Mouse (Mus musculus): ENCODE measurements at regions not wholly inside any gene's neighbourhood (a gene's known extent, or its start where the extent isn't known, plus 50 kb on each side); places are given as distances from the start of the nearest gene placed in this dataset.
"Not testable (repeated sequence)": the region's sequence is repeated elsewhere in the genome, so short reads cannot be mapped to it uniquely, and the experiment has no call there.

DNA sequence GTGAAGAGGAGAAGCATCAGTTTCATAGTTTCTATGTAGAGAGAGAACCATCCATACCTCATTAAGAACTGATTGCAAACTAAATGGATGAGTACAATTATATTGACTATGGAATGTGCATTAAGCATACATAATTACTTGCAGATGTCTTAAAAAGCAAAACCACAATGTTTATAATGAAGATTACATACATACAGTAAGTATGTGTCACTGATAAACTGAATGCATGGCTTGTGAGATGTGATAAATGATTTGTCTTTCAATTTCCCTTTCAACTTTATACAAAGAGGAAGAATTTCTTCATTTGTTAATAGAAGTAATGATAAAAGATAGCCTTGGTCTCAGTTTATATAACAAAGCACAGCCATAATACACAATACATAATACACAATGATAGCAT lies 1939.3 kb downstream of the 9330182O14Rik start:
- no peak for DNase-seq (ENCODE audit: low read depth, low spot score)

DNA sequence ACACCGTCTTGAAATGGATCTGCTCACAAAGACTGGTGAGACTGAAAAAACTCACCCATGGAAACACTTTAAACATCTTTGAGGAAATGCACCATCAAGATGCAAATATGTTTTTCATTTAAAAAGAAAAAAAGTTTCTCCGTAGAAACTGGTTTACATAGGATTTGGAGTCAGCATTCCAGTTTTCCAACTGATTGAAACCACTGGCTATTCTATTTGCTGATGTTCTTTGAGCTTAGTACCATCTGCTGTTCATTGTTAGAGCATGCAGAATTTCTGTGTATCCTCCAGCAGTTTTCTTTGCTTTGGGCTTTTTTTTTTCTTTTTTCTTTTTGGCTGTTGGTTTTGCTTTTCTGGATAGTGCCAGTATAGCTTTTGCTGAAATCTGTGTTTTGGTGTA lies 1948.3 kb downstream of the 9330182O14Rik start:
- no peak for DNase-seq (ENCODE audit: low read depth, low spot score)

DNA sequence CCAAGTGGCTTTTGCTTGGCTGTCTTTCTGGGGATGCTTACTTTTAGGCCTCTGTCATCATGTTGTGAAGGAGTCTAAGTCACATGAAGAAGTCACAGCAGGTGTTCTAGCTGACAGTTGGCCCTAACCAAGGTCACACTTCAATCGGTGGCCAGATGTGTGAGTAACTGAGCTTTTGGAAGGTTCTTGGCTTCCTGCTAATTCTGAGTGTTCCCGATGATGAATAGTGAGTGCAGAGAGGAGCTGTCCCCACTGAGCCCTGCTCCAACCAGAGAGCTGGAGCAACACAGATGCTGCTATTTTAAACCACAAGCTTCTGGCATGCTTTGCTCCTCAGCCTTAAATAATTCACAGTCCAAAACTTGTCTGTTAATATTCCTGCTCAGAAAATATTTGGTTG lies 1966.6 kb downstream of the 9330182O14Rik start:
- DNase-seq (ENCODE audit: low read depth, low spot score), result peak; percentile 10

DNA sequence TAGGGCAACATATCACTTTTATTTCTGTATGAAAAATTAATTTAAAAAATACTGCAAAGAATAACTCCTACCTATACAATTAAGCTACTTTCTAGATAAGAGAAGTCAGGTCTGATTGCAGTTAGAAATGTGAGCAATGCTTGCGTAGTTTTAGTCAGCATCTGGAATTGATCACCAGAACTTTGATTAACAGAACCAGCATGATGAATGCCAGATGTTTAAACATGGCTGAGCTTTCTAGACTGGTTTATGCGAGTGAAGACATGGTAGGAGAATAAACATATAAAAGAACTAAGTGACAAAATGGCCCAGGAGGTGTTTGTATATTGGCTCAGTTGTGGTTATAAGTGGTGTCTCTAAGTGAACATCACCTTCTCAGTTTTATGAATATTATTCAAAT lies 1970.7 kb downstream of the 9330182O14Rik start:
- DNase-seq (ENCODE audit: low read depth, low spot score), result no peak

DNA sequence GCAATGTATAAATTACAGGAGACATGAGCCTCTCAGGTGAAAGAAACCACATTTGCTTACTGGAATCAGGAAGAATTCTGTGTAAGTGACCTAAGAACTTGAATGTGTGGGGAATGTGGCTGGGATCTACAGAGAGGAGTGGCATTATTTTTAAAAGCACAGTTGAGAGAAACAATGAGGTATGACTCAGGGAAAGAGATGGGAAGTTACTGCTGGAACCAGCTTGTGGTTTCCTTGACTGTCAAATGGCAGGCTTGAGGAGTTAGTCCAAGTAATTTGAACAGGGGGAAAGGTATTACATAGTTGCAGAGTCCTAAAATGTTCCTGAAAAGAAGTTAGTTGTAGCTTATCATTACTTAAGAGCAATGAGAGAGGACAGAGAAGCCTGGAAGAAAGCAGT lies 1972.9 kb downstream of the 9330182O14Rik start:
- DNase-seq (ENCODE audit: low read depth, low spot score), result no peak

DNA sequence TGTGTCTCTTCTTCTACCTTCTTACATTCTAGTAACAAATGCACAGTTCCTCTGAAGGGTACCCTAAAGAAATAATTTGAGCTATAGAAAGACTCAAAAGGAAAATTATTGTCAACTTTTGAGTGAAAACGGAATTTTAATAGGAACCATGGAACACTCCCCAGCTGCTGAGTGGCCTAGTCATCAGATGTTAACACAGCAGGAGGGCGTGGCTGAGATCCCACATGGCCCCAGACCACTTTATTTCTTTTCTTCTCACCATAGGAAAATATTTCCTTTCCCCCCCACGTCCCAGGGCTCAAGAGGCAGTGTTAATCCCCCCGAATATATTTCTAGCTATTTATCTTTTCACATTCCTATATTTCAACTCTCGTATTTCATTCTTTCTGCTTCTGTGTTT lies 1977.6 kb downstream of the 9330182O14Rik start:
- DNase-seq (ENCODE audit: low read depth, low spot score), result no peak

DNA sequence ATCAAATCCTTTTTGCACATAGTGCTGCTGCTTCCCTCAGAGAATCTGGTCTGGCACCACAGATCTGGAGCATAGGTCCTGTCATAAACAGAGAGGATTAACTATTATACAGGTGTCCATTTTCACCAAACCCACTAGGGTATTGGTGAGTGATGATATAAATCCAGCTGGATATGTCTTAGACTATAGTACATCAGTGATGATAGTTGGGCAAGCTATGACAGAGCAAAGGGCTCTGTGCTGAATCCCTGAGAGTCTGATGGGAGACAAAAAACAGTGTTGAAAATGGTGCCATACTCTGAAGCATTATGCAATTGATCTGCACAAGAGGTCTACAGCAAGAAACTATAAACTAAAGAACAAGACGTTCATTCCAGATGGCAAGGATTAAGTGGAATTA lies 1993.3 kb downstream of the 9330182O14Rik start:
- no peak for DNase-seq (ENCODE audit: low read depth, low spot score)

DNA sequence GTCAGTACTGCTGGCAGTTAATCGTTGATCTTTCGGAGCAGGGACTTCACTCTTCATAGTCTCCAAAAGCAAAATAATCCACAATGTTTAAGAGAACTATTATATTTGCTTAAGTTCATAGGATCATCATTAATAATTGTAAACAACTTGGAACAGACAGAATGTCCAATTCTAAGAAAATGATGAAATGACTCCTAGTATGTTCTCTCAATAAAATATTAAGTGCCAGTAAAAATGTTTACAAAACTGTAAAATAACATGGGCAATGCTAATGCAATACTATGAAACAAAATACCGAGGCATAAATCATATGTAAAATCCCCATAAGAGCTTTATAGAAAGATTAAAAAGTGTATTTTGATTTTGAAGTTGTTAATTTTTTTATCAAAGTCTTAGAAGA lies 1994.8 kb downstream of the 9330182O14Rik start:
- no peak for DNase-seq (ENCODE audit: low read depth, low spot score)

DNA sequence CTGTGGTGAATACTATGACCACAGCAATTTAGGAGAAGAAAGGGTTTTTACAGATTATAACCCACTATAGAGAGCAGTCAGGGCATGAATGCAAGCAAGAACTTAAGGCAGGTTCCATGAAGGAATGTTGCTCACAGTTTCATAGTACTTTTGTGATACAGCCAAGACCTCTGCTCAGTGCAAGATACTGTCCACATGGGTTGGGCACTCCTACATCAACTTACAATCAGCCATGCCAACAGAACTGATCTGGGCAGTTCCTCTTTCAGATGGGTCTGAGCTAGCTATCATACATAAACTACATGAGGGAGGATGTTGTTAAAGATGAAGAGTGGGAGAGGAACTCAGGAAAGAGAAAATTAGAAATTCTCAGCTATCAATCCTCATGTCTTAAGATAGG lies 2032.4 kb downstream of the 9330182O14Rik start:
- DNase-seq (ENCODE audit: low read depth, low spot score), result no peak

DNA sequence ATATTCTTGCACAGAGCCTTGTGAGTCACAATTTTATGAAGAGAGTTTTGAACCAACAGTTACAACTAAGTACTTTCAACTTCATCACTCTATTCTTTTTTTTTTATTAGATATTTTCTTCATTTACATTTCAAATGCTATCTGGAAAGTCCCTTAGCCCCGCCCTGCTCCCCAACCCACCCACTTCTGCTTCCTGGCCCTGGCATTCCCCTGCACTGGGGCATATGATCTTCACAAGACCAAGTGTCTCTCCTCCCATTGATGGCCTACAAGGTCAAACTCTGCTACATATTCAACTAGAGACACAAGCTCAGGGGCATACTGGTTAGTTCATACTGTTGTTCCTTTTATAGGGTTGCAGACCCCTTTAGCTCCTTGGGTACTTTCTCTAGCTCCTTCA lies 2043.6 kb downstream of the 9330182O14Rik start:
- not testable (repeated sequence) for DNase-seq (ENCODE audit: low read depth, low spot score)

DNA sequence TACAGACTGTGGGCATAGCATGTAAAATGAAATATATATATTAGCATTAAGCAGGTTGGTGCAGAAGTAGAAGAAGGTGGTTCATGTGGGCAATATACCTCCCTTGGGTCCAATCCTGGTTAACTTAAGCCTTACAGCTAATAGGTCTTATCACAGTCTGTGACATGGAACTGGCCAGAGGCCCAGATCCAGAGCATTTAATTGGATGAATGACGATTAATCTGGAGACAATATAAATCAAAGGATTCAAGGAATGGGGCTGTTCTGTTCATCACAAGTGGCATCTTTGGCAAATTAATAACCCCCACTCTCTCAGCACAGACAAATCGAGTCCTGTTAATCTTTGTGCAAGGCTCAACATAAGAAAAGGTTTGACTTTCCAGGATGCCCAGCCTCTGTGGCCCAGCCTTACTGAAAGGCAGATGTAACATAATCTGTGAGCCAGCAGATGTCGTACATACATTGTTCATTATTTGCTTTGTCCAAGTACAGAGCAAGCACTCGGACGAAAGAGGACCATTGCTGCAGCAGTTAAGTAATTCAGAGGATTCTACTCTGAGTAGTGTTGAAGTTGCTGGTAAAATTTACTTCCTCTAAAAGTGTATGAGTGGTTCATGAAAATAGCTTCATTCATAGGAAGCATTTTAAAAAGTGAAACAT lies 2073.2 kb downstream of the 9330182O14Rik start:
- DNase-seq (ENCODE audit: low read depth, low spot score), result no peak

DNA sequence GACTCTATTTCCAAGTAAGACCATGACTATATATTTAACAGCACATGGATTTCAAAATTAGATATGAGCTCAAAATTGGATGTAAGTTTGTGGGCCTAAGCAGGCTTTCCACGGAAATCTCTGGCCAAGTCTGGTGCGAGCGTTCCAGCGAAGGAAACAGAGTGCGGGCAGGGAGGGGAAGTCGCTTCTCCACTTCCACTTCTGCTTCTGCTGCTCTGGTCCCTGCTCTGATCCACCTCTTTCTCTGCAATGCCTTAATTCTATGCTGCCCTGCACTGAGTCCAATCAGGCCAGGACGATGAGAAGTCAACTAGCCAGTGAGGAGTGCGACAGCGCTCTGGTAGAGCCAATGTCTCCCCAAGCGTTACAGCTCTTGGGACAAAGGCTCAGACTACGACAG lies 2085.3 kb downstream of the 9330182O14Rik start:
- DNase-seq (ENCODE audit: low read depth, low spot score), result no peak

DNA sequence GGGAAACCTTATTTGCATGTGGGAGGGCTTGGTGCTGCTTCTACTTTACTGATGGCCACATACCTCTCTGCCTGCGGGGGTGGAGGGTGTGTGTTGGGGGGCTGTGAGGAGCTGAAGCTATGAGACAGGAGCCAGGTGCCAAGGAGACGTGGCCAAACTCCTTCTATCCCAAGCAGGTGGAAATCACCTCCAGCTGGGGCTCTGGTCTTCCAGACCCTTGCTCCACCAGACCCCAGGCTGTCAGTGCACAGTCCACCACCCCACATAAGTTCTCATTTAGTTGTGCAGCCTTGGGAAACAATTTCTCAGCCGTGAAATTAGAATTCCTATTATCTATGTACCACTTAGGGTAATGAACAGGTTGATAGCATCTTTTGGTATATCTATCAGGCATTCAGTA lies 2085.8 kb downstream of the 9330182O14Rik start:
- DNase-seq (ENCODE audit: low read depth, low spot score), result no peak

DNA sequence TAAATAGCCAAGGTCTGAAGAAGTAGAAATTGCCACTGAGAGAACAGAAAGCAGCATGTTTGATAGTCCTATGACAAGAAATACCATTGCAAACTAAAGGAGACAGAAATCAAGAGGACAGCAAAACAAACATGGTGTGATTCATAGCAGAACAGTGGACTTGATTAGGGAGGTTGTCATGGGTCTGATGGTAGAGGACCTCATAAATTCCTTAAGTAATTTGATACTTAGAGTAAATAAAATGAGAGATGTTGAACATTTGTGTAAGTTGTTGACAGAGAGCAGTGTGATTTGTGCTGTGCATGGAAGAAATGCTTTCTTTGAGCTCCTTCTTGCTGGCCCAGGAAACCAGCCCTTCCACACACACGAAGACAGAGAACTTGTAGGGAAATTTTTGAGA lies 2090.8 kb downstream of the 9330182O14Rik start:
- no peak for DNase-seq (ENCODE audit: low read depth, low spot score)

DNA sequence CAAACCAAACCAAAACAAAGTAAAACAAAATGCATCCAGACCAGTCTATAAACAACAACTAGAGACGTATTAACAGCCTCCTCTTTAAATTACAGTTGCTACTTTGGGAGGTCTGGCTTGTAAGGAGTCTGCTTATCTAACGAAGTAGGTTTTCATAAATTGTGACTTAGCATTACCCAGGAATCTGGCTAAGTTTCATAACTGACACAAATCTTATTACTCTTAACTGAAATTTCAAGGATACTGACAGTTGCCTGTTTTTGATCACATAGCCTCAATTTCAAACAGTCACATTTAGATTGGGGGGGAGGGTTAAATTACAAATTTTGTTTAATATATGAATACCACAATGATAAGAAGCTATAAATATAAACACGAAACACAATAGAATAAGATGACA lies 2097.5 kb downstream of the 9330182O14Rik start:
- no peak for DNase-seq (ENCODE audit: low read depth, low spot score)

DNA sequence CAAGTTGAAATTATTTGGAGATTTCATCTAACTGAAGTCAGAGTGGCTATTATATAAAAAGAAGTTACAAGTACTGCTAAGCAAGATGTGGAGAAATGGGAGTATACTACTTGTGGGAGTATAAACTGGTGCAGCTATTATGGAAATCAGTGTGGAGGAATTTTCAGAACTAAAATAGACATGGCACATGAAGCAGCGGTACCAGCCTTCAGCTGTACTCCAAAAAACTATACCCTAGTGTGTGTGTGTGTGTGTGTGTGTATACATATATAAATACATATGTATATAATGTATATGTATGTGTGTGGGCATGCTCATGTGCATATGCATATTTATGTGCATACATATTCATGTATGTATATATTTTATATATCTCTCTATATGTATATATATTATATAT lies 2112.6 kb downstream of the 9330182O14Rik start:
- DNase-seq (ENCODE audit: low read depth, low spot score), result no peak

DNA sequence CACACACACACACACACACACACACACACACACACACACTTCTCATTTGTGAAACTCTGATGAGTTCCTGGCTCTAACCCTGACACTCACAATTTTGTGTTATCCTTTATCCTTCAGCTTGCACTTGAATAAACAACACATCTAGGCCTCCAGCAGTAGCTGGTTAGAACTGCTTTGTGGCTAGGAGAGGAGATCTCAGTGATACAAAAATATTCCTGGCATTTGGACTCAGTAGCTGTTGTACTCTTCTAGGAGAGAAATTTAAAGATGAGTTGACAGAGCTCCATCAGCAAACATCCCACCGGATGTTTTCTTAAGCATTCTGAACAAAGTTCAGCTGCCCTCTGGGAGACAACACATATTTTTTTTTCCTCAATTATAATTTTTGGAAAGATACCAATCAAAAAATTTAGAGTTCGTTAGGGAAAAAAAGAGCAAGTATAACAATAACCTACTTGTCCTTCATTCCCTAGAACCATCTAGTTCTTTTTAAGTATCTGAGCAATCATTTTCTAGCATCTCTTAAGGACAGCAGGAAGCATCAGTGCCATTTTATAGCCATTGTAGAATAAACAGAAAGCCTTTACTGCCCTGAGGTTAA lies 2118.7 kb downstream of the 9330182O14Rik start:
- no peak for DNase-seq (ENCODE audit: low read depth, low spot score)

DNA sequence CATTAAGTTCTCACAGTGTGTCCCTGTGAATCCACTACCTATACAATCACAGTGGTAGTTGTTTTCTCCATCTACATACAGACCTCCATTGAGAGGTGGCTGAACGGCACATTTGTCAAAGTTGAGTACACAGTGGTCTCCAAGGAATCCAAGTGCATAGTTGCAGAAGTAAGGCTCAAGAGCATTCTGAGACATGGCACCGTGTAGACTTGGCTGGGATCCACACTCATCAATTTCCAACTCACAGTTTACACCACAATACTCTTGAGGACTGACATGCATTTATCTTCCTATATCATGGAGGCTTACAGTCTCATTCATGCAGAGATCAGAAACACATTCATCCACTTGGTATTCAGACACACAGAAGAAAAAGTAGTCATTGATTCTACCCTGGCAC lies 2122.2 kb downstream of the 9330182O14Rik start:
- DNase-seq (ENCODE audit: low read depth, low spot score), result no peak

DNA sequence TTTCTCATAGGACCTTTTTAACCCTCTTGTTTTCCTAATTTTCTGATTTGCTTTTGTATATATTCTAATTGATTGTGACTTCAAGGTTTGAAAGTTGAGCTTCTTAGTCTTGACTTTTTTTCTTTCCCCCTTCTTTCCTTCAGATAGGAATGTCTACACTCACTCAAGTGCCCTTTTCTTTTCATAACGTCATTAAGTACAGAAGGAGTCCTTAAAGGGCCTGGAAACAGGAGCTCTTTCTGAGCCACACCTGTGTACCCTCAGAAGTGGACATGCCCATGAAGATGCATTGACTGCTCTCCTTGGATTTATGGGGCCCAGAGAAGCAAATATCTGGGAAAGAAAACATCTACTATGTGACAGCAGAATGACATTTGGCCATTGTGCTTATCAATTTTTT lies 2141.0 kb downstream of the 9330182O14Rik start:
- DNase-seq (ENCODE audit: low read depth, low spot score), result no peak

DNA sequence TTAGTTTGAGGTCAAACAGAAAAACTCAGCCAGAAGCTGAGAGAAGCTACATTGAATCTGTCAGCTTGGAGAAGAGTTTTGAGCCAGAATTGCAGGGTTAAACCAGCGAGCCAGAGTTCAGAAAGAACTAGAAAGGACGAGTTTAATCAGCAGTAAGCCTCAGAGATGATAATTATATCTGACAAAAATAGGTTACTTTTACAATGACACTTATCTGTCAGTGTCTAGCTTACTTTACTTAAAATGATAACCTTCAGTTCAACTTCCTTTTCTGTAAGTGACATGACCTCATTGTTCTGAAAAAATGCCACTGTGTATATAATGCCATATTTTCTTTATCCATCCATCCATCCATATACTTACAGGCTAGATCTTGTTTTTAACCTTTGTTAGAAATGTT lies 2143.1 kb downstream of the 9330182O14Rik start:
- no peak for DNase-seq (ENCODE audit: low read depth, low spot score)

DNA sequence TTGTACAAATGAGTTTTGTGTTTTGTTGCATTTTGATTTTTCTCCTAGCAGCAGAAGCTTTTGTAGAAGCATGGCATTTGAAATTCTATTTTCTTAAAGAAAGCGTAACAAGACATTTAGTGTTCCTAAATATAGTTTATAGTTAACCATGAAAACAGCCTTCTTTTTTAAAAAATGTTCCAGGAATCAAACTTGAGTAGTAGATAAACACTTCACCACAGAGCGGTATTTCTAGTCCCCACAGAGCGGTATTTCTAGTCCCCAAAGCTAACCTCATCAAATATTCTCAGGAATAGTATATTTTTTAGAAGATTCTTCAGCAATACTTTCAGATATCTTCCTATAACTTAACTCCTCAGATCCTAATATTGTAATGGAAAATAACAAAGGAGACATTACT lies 2146.6 kb downstream of the 9330182O14Rik start:
- DNase-seq (ENCODE audit: low read depth, low spot score), result no peak

DNA sequence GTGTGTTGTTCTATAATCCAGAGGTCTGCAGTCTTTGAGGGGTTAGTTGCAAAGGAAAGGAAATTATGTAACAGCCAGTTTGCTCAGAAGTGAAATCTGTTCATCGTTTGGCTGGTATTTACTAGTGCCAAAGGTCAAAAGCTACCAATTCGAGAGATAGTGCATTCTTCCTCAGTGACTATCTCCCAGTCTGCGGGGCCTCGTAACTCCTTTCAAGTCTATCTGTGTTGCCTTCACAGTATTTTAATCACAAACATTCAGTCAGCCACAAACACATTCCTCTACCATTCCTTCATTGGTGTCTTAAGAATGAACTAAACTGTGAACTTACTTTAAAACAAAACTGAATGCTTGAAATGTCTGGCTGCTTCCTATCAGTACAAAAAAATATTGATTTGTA lies 2162.2 kb downstream of the 9330182O14Rik start:
- no peak for DNase-seq (ENCODE audit: low read depth, low spot score)

DNA sequence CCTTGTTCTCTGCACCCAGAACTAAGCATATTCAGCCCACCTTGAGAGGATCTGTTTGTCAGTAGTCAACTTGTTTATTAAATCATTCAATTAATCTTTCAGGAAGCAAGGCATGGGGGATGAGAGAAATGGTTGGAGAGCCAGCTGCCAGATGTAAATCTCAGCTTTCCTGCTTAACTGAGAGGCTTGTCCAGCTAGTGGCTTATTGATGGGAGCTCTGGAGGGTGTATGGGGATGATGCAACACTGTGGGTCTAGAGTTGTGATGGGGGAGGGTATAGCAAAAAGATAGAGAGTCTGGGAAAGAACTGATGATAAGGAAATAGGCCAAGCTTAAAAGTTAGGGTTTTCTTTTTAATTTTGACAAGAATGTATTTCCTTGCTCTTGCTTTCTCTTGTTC lies 2163.3 kb downstream of the 9330182O14Rik start:
- DNase-seq (ENCODE audit: low read depth, low spot score), result no peak

DNA sequence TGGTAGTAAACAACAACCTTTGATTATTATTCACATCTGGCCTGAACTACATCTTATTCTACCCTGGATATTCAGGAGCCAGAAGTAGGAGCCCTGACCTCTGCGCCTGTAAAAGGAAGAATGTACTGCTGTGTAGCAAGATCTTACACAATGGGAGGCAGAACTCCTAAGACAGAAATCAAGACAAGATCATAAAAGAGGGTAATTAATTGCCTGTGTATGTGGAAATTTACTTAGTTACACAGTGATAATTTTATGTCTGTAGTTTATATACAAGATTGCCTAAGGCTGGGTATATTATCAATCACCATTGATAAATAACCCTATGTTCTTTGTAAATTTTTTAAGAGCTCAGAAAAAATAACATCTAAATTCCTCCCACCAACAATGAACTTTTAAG lies 2167.8 kb downstream of the 9330182O14Rik start:
- DNase-seq (ENCODE audit: low read depth, low spot score), result no peak

Data from R1 (cell line).